Mouse (Mus musculus): ENCODE results near the gene Acta2.

GRCm38 (mm10) chr19:34278078-34278477, 22.7 kb upstream of the Acta2 start:
- TF ChIP-seq CTCF (conservative IDR thresholded peaks at IDR 0.05; ENCODE audit: insufficient read depth, insufficient read length, low read depth, low read length), result no peak
- TF ChIP-seq POLR2A (IDR thresholded peaks at IDR 0.05; ENCODE audit: low read depth, low read length), result no peak

Measured in kidney, adult 2 months (tissue).